Mouse (Mus musculus) T-cell, adult 2 months (primary cell): ENCODE results near the gene Rnh1.

Experiments
- DNase-seq: peaks from one replicate; pipeline ENCODE4 v3.0.0; 2022; ENCODE audit warnings: low spot score

The Rnh1 gene

DNA sequence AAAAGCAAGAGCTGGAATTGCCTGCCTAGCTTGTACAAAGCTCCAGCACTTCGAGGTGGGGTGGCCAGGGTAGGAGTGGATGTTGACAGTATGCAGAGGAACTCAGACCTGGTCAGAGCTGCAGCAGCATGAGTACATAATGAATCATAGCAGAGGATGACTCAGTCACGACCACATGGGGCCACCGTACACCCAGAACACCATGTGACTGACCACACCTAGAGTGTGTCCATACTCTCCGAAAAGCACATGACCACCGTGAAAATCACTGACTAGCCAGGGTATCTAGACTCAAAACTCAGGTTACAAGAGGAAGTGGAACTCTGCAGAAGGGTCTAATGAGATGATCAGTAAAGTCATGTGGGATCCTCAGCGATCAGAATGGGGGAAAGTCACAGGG, 7.8 kb downstream of the Rnh1 start:
- DNase-seq = no peak

DNA sequence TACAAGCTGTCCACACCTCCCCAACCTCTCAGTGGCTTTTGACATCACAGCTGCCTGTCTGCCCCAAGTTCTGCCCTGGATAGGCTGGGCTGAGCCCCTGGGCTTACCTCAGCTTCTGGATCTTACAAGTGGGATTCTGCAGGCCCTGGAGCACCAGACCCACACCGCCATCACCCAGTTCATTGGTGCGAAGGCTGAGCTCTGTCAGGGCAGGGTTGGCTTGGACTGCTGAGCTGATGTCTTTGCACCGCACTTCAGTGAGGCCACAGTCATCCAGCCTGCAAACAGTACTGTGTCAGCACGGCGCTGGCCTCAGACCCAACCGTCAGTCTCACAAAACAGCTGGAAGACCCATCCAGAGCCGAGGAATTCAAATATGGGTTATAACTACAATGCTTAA, 8.3 kb downstream of the Rnh1 start:
- no peak for DNase-seq

DNA sequence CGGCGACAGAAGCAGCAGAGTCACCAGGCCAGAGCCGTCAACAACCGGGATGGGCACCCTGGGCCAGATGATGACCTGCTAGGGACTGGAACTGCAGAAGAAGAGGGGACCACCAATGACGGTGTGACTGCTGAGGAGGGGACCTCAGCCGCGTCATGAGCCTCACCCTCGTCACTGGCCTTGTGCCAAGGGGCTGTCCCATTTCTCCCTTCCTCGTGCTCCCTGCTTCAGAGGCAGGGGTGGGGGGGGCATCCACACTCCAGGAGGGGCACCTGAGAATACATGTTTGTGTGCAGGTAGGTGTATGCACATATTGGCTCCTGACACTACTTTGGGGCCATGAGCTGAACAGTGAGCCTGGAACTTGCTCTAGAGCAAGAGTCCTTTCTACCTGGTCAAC, 17.3 kb downstream of the Rnh1 start:
- DNase-seq = no peak

DNA sequence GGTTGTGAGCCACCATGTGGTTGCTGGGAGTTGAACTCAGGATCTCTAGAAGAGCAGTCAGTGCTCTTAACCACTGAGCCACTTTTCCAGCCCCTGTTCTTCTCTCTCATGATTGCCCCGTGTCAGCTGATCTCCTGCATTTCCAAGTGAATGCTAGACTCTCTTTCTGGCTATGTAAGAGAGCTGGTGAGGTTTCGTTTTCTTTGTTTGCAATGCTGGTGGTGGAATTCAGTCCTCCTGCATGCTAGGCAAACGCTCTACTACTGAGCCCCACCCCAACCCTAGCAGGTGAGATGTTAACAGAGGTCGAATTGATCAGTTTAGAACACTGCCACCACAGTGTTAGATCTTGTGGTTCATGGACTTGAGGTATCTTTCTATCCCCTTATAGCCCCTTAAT, 24.0 kb downstream of the Rnh1 start:
- no peak for DNase-seq

DNA sequence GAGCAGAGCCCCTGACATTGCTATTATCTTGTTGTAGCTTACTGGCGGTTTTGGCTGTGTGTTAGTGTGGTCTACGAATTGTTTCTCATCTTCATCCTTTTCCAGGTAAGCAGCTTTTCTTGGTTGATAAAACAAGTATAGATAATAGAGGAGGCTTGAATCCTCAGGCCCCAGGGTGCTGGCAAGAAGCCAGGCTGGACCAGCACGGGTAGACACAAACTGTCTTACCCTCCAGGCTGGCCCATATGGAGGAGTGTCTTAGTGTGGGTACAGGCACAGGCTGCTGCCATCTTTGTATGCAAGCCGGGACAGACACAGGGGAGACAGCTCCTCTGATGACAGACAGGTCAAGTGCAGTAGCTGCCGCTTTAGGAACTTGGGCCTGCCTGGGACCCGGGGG, 25.6 kb downstream of the Rnh1 start:
- DNase-seq = no peak

DNA sequence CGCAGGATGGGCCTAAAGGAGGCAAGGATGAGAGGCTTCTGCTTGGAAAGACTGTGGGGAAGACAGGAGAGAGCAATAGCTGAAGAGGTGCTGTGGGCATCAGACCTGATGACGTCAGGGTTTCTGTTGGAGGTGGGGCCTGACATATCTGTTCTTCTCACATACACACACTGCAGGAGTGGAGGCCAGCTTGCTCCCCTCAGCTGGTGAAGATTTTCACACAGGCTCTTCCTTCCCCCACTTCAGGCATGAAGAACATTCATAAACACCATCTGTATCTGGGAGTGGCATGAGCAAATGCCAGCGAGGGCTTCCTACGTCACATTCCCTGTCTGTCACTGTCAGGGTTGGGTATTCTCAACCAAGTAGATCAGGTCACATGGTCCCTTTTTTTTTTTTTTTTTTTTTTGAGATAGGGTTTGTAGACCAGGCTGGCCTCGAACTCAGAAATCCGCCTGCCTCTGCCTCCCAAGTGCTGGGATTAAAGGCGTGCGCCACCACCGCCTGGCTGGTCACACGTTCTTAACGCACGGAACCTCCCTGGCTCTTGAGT, 26.5 kb downstream of the Rnh1 start:
- no peak for DNase-seq

DNA sequence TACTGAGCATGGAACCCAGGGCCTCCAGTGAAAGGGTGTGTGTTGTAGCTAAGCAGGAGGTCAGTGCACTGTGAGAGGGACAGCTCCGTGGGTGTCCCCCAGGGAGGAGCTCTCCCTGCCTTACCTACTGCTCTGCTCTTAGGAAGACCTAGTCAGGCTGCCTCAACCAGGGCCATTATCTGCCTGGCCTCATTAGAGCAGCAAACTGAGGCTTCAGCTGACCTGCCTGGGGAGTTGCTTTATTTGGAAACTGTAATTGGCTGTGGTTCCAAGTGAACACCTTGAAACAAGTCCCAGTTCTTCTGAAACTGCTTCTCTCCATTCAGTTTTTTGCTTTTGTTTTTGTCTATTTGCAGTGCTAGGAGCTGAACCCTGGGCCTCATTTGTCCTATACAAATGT, 27.3 kb downstream of the Rnh1 start:
- no peak for DNase-seq

DNA sequence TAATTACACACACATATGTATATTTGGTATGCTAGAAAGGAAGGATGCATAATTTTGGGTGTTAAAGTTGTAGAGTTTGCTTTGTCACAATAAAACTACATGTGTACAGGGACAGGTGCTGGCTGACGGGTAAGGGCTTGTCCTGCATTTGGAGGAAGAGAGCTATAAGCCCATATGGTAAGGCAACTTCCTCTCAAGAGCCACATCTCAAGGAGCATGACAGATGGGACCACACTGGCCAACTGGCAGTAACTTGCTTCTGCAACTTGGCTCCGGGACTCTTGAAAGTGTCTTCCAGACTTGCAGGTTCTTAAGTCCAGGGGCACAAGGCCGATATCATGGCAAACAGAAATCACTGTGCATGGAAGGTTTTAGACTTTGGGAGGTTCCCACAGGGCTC, 28.0 kb downstream of the Rnh1 start:
- no peak for DNase-seq

DNA sequence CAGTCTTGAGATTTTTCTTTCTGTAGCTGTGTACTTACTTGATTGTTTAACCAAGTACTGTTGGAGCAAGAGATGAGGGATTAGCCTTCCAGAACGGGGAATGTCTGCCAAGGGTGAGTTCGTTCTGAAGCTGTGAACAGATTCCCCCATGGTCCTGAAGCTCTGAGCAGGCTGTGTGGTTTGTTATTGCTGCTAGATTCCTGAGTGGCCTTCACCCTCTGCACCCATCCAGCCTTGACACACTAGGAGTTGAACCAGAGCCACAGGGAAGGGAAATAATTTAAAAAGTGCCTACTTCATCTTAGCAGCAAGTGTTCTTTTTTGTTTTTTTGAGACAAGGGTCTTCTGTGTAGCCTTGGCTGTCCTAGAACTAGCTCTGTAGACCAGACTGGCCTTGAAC, 28.8 kb downstream of the Rnh1 start:
- DNase-seq = no peak

DNA sequence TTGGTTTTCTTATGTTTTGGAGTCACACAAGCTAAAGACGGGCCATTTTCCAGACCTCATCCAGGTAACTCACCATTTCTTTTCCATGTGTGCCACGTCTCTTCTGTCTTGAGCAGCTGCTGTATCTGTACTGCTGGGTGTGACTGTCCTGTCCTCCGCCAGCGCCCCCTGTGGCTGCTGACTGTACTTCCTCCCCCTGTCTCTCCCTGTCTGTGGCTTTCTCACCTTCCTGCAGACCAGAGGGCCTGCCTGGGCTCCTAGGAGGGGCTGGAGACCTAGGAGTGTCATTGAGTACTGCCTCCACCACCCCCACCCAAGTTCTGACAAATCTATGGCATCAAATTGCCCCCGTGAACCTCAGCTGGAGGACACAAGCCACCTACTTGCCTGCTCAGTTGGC, 29.5 kb downstream of the Rnh1 start:
- peak; percentile 52 for DNase-seq

DNA sequence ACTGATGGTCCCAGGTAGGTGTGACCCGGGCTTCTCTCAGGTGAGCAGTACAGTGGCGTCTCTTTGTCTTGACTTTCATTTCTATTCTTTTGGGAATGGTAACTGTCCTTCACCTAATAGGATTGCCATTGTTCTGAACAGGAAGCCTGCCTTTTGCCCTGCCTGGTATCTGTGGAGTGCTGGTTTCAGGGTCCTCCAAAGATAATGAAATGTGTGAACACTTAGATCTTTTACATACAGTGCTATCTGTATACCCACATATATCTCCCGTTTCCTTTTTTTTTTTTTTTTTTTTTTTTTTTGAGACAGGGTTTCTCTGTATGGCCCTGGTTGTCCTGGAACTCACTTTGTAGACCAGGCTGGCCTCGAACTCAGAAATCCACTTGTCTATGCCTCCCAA, 31.3 kb downstream of the Rnh1 start:
- DNase-seq = no peak

DNA sequence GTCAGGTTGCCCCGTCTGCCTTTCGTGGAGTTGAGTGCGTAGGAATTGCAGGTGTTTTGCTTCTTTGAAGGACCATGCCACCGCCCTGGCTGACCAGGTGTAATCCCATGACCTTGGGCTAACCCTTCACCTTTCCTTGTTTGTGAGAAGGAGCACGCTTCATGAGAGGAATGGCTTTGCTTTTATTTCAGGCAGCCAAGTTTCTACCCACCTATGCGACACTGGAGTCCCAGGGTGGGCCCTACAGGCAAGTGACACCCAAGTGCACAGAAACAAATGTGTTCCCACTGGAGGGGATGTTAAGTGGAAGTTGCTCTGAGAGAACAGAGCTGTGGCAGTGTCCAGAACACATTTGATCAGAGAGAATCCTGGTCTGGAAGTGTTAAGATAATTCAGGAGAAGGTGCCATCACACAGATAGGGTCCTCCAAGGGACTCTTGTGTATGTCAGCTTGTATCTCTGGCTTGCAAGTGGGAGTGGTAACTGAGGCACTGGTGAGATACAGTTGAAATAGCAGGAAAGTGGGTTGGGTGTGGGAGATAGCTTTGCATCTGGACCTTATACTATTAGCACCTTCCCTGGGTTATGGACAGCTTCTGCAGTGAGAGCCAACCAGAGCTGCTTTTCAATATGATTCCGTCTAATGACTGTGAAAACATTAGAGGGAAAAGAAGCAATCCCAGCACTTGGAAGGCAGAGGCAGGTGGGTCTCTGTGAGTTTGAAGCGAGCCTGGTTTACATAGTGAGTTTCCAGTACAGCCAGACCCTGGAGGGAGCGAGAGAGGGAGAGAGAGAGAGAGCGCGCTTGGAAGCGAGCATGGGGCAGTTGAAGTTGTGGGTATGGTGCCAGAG, 40.5 kb downstream of the Rnh1 start:
- no peak for DNase-seq

DNA sequence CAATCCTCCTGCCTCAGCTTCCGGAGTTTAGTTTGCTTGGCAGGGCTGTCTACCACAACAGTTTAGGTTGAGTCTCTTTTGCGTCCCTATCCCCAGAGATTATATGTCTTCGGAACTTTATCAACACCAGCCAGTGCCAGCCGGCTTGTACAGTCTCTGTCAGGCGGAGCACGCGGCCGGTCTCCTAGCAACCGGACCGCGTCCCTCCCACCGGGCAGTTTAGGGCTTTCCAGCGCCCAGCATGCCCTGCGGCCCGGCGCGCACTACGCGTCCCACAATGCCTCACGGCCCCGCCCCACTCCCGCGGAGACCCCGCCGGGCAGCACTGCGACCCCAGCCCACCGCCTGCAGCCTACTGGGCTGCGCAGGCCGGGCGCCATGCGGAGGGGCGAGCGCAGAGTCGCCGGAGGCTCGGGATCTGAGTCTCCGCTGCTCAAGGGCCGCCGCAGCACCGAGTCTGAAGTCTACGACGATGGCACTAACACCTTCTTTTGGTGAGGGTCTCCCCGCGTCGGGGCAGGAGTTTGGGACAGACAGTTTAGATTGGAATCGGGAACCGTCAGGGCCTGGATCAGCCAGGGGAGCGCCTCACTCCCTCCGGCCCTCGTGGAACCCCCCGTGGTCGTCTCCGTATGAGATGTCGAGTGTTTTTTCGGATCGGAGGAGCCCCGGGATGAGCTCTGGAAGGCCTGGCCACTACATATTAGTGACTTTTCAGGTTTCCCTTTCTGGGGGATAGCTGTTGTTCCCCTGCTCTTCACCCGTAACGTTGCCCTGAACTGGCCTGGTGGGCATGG, 41.4 kb downstream of the Rnh1 start:
- peak; percentile 87 for DNase-seq

DNA sequence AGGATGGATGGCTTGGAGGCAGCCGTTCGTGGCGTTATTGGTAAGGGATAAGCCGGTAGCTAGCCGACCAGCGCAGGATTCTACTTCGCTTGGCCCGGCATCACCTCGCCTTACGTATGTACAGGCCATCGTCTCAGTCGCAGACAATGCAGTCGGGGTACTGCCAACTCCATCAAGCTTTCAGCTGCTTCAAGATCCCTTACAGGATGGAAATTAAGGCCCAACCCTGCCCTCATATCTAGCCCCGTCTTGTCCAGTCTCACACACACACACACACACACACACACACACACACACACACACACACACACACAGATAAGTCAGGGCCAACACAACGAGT, 49.2 kb downstream of the Rnh1 start:
- DNase-seq = no peak

DNA sequence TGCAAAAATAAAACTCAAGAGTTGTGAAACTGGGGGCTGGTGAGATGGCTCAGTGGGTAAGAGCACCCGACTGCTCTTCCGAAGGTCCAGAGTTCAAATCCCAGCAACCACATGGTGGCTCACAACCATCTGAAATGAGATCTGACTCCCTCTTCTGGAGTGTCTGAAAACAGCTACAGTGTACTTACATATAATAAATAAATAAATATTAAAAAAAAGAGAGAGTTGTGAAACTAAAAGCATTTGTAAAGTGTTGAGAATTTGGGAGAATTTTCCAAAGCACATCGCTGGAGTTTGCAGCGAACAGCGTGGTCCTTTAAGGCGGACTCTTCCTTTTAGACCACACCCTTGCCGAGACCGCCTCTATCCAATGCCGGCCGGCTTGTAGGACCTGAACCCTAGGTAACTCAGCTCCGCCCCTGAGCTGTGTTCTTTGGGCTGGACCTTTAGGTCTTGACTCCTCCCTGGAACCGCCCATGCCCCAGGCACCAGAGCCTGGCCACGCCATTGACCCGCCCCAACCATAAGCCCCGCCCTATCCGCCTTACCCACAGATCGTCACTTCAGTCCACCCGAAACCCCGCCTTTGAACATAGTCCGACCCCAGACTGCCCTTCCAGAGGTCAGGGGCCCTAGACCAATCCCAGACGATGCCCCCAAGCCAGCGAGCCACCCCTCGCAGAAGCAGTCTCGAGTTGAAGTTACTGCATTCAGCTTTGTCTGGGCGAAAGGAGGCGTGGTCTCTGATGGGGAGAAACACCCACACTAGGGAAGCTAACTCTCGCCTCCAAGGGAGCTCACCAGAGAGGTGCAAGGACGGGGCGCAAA, 49.8 kb downstream of the Rnh1 start:
- peak; percentile 86 for DNase-seq

DNA sequence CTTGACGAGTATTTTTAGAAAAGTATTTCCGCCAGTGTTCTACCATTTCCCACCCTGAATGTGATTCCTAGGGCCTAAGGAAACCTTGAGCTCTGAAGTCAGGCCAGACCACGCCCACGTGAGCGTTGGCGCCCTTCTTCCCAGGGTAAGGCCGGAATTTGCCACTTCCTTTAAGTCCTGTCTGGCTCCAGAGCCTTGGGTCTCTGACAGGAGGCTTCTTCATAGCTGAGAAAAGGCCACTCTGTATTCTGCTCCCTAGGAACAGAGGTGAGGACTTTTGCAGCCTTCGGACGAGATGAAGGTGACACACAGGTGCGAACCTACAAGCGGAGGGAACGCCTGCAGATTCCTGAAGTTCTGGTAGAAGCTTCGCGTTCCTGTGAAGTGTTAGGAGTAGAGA, 50.4 kb downstream of the Rnh1 start, which contains the start of gene Ptdss2:
Ptdss2 (plus strand) TSS at position 138 of the 400 bp plus-strand sequence.
- no peak for DNase-seq

DNA sequence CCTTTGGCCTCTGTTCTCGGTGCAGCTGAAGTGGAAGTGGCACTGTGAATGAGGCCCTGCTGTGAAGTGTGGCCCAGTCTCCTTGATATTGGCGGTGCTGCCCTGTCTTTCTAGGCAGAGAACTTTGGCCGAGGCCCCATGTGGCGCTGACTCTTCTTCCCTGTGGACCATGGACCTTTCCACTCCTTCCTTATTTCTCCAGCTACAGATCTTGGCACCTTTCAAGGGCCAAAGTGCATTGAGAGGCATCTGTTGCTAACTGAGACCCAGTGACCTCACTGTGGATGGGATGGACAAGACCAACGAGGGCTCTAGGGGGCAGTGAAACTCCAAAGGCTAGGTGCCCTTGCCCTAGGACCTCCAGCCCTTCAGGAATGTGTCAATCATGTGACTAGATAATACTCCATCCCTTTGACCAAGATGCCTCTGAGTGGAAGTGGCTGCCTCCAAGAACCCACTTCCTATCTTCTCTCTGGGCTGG, 51.6 kb downstream of the Rnh1 start:
- no peak for DNase-seq

DNA sequence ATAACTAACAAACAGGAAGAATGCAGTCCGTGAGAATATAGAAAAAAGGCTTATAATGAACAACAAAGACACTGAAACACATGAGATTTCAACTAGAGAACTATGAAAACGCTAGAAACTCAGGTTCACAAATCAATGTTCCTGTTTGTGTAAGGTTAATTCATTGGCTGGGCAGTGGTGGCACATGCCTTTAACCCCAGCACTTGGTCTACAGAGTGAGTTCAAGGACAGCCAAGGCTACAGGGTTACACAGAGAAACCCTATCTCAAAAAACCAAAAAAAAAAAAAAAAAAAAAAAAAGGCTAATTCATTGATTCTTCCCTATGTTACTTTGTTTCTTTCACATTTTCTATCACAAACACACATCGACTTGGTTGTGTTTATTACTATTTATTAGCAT, 52.1 kb downstream of the Rnh1 start:
- no peak for DNase-seq

DNA sequence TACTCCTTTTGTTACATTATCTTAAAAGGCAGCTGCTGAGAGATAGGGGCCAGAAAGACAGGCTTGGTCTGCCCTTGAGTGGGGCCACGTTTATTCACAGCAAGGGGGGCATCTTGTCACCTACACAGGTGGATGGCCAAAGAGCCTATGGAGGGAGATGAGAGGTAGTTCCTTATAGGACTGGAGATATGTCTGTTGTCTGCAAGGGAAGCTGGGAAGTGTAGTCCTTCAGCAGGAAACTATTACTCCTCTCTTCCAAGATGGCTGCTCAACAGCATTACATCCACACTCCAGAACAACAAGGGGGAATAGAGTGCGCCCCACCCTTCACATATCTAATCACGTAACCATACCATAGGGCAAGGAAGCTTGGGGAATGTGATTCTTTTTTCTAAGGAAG, 53.2 kb downstream of the Rnh1 start:
- no peak for DNase-seq

DNA sequence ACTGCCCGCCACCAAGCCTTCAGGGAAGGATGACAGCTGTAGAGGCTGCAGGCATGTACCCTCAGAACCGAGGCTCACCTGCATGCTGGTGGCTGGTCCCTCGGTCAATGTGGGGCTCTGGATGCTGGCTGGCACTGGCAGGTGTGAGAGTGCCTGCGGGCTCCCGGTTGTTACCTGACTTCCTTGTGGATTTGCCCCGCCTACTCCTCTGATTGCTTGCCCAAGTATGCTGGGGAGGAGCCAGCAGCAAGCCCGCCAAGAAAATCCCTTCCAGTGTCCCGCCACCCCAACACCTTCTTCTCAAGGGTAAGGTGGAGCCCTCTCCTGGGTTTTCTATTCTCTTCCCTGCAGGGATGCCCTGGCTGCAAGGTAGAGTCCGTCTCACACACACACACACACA, 55.0 kb downstream of the Rnh1 start, which contains the start of gene Ano9:
Ano9 (minus strand) TSS at position 171 of the 400 bp plus-strand sequence.
- no peak for DNase-seq

DNA sequence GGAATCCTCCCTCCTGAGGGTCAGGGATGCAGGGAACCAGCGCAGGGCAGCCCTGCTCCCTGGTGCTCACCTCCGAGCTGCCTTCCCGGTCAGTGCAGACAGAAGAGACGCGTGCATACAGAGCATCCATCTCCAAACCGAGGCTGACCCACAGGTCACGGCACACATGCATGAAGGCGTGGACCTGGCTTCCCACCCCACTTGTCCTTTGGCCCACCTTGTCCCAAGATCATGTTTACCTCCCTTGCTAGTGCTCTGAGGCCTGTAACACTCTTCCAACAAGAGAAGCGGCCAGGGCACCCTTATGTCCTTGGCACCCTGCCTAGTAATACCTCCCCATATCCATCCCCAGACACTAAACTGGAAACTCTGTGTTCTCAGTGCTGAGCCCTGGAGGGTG, 56.8 kb downstream of the Rnh1 start:
- DNase-seq = no peak
